Mouse (Mus musculus): ENCODE results near the gene Sec24a.
"Not testable (repeated sequence)": the region's sequence is repeated elsewhere in the genome, so short reads cannot be mapped to it uniquely, and the experiment has no call there.

Gene Sec24a

DNA sequence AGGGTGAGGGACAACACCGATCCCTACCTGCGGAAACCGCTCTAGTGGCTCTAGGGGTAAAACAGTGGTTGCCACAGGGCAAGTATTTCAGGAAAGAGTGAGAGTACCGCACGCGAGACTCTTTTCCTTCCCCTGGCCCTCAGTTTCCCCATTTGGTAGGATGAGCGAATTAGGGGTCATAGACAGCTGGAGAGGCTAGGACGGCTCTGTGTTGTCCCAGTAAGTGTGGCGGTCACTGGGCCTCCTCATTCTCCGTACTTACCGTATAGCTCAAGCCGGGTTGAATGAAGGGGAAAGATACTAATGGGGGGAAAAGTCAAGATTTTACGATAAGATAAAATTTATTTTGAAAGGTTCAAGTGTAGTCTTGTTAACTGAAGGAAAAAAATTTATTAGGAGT lies 521 bp upstream of the Sec24a start:
- in situ Hi-C loops (cut with MboI; ENCODE audit: unreplicated experiment in 2 of 2) = no loop called here

DNA sequence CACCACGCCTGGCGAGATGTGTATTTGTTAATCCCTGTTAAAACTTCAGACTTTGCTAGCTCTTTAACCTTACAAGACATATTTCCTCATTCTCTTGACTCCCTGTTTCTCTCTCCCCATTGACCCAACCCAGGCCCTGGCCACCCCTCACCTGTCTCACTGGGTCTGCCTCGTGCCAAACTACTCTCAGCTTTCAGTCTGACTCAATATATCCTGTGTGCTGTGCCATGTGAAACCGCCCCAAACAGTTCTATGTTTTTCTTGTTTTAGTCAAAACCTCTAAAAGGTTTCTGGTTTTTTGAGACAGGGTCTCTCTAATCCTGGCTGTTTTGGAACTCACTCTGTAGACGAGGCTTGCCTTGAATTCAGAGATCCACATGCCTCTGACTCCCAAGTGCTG lies 2.2 kb downstream of the Sec24a start:
- in situ Hi-C loops (cut with MboI; ENCODE audit: unreplicated experiment in 2 of 2) = no loop called here

DNA sequence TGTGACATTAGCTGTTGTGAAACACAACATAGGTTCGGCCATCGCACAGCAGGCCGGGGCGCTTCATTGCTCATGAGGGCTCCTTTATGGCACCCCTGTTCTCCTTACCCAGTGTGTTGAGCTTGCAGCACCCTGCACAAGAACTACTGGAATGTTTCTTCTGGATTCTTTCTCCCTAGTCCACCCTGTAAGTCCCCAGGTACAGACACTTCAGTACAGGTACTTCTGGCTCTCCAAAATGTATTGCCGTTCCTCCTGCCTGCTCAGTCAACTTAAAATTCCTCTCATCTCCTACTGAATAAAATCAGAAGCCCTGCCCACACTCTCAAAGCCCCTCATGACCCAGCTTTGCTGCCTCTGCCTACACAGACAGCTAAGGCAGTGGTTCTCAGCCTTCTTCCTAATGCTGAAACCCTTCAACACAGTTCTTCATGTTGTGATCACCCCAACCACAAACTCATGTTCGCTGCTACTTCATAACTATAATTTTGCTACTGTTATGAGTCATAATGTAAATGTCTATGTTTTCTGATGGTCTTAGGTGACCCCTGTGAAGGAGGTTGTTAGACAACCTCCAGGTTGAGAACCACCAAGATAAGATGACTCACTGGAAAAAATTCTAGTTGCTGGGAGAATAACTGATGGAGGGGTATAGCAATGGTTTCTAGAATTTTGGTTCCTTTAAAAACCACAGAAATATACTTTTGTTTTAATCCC lies 3.3 kb downstream of the Sec24a start:
- in situ Hi-C loops (cut with MboI; ENCODE audit: unreplicated experiment in 2 of 2) = no loop called here

DNA sequence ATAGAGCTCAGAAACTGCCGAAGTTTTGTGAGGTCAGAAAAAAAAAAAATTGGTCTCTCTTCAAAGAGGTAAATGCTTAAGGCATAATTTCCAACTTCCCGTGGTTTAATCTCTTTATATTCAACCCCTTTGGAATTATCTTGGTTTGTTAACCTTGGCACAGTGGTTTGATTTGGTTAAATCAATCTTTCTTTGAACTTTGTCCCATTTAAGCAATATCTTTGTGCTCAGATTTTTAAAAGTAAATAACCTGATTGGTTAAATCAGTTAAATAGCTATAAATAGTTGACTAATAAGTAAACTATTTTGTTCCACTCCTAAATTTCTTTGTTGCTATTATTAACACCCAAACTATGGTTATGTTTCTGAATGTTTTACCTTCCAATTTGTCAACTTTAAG lies 4.2 kb downstream of the Sec24a start:
- in situ Hi-C loops (cut with MboI; ENCODE audit: unreplicated experiment in 2 of 2) = no loop called here

GRCm38 (mm10) chr11:51758207-51758606 lies 5.2 kb downstream of the Sec24a start:
- in situ Hi-C loops (cut with MboI; ENCODE audit: unreplicated experiment in 2 of 2) = not testable (repeated sequence)

- in situ Hi-C loops (cut with MboI; ENCODE audit: unreplicated experiment in 2 of 2) = no loop called here
These were observed 5.8 kb downstream of the Sec24a start for GRCm38 (mm10) chr11:51757625-51758024.

DNA sequence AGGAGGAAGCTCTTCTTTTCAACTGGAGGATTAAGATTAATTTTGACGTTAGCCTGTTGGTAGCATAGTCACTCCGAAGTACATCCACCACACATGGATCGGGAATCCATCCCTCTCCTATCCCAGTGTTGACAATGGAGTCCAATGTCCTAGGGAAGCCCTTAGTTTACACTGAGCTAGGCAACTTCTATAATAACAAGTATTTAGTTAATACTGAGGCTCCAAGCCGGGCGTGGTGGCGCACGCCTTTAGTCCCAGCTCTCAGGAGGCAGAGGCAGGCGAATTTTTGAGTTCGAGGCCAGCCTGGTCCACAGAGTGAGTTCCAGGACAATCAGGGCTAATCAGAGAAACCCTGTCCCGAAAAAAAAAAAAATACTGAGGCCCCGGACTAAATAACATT lies 6.4 kb downstream of the Sec24a start:
- in situ Hi-C loops (cut with MboI; ENCODE audit: unreplicated experiment in 2 of 2) = no loop called here

- in situ Hi-C loops (cut with MboI; ENCODE audit: unreplicated experiment in 2 of 2) = no loop called here
These were observed 7.1 kb downstream of the Sec24a start for GRCm38 (mm10) chr11:51756352-51756771.

- in situ Hi-C loops (cut with MboI; ENCODE audit: unreplicated experiment in 2 of 2) = no loop called here
These were observed 7.7 kb downstream of the Sec24a start for GRCm38 (mm10) chr11:51755621-51756311.

- in situ Hi-C loops (cut with MboI; ENCODE audit: unreplicated experiment in 2 of 2) = not testable (repeated sequence)
These were observed 11.7 kb downstream of the Sec24a start for GRCm38 (mm10) chr11:51751623-51752225.

DNA sequence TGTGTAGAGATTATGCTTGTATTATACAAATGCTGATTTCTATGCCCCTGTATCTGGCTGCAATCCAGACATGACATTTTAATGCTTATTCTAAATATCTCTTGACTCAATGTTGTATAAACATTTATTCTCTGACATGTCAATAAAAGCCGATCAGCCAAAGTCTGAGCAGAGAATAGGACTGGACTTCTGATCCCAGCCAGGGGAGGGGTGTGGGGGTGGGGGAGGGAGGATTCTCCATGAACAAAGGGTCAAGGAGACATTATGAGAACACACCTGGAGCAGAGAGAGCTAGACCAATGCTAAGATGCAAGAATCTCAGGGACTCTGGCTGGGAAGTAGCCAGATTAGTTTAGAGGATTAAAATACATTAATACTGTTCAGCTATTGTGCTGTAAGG lies 17.3 kb downstream of the Sec24a start:
- in situ Hi-C loops (cut with MboI; ENCODE audit: unreplicated experiment in 2 of 2) = no loop called here

GRCm38 (mm10) chr11:51740701-51741100 lies 22.7 kb downstream of the Sec24a start:
- in situ Hi-C loops (cut with MboI; ENCODE audit: unreplicated experiment in 2 of 2) = no loop called here

GRCm38 (mm10) chr11:51738651-51739403 lies 24.6 kb downstream of the Sec24a start:
- in situ Hi-C loops (cut with MboI; ENCODE audit: unreplicated experiment in 2 of 2) = no loop called here

DNA sequence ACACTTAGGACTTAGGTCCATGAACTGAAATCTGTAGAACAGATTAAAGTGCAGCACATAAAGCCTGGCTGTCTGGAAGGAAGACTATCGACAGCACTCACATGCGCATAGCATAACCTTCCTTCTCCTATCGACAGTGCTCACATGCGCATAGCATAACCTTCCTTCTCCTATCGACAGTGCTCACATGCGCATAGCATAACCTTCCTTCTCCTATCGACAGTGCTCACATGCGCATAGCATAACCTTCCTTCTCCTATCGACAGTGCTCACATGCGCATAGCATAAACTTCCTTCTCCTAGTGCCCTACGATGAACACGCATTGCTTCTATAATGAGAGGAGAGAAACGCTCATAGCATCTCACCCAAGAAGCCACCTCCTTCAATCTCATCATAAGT lies 29.2 kb downstream of the Sec24a start:
- in situ Hi-C loops (cut with MboI; ENCODE audit: unreplicated experiment in 2 of 2) = not testable (repeated sequence)

- in situ Hi-C loops (cut with MboI; ENCODE audit: unreplicated experiment in 2 of 2) = no loop called here
These were observed 30.6 kb downstream of the Sec24a start for GRCm38 (mm10) chr11:51732883-51733282.

GRCm38 (mm10) chr11:51721066-51721465 lies 42.4 kb downstream of the Sec24a start:
- in situ Hi-C loops (cut with MboI; ENCODE audit: unreplicated experiment in 2 of 2) = loop anchor here in 1 of 2 experiments (25.0 kb wide), 1 partner anchor 1966 kb away; no protein-coding TSS in a partner anchor

- in situ Hi-C loops (cut with MboI; ENCODE audit: unreplicated experiment in 2 of 2) = loop anchor here in 1 of 2 experiments (10.0 to 25.0 kb wide), 3 partner anchors 1568 to 1980 kb away; no protein-coding TSS in a partner anchor
These were observed 56.4 kb downstream of the Sec24a start for GRCm38 (mm10) chr11:51707080-51707479.

DNA sequence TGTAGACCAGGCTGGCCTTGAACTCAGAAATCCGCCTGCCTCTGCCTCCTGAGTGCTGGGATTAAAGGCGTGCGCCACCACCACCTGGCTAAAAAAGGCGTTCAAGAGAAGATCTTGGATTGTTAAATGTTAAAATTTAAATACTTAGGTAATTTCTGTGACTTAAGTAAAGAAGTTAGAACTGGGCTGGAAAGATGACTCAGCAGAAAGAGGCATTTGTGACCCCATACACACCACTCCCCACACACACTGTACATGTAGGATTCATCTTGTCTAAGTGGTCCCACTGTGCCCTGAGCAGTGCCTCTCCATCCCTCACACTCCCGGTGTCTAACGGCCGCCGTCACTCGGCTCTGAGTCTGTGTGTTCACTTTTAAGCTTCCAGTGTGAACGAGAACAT lies 57.0 kb downstream of the Sec24a start:
- in situ Hi-C loops (cut with MboI; ENCODE audit: unreplicated experiment in 2 of 2) = loop anchor here in 1 of 2 experiments (10.0 to 25.0 kb wide), 3 partner anchors 1568 to 1981 kb away; no protein-coding TSS in a partner anchor

- in situ Hi-C loops (cut with MboI; ENCODE audit: unreplicated experiment in 2 of 2) = loop anchor here in 1 of 2 experiments (10.0 to 25.0 kb wide), 3 partner anchors 1571 to 1984 kb away; no protein-coding TSS in a partner anchor
These were observed 59.9 kb downstream of the Sec24a start for GRCm38 (mm10) chr11:51703379-51703998.

DNA sequence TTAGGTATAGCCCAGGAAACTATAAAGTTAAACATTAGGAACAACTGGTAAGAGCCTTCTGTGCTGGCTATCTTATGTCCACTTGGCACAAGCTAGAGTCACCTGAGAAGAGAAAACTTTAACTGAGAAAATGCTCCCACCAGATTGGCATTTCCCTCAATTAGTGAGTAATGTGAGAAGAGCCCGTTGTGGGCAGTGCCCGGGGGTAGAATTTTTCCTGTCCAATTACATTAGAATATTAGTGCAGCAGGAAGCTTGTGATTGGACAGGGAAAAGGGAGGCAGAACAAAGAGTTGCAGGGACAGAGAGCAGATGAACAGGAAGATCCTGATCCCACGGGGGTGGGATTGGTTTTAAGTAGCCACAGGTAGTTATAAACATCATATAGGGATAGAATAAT lies 60.6 kb downstream of the Sec24a start:
- in situ Hi-C loops (cut with MboI; ENCODE audit: unreplicated experiment in 2 of 2) = loop anchor here in 1 of 2 experiments (10.0 to 25.0 kb wide), 3 partner anchors 1572 to 1984 kb away; no protein-coding TSS in a partner anchor
